Mouse (Mus musculus): ENCODE measurements around the gene Inip.

DNA sequence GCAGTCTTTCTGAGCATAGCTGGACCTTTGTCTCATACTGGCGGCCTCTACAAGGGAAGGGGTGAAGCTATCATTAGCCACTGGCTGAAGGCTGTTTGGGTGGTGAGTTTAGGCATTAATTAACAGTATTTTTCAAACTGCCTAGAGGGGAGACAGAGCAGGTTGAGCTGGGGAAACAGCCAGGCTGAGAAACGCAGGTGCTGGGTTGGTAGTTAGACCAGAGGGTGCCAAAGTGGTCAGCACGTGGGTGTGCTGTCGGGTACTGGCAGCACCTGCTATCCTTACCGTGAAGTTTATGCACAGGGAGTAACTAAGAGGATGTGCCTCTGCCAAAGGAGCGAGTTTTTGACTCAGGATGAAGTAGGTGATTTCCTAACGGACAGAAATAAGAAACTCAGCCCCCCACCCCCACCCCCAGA, 17.7 kb upstream of the Inip start:
- TF ChIP-seq CTCF (conservative IDR thresholded peaks at IDR 0.05; ENCODE audit: low read length) (no peak), POU5F1 (IDR thresholded peaks at IDR 0.05; ENCODE audit: borderline replicate concordance, low read length) (no peak), NANOG (IDR thresholded peaks at IDR 0.05; ENCODE audit: borderline replicate concordance, low read length) (no peak)
